Comparison of ENCODE assay signal across 8 mouse cellular contexts in the genomic region with DNA sequence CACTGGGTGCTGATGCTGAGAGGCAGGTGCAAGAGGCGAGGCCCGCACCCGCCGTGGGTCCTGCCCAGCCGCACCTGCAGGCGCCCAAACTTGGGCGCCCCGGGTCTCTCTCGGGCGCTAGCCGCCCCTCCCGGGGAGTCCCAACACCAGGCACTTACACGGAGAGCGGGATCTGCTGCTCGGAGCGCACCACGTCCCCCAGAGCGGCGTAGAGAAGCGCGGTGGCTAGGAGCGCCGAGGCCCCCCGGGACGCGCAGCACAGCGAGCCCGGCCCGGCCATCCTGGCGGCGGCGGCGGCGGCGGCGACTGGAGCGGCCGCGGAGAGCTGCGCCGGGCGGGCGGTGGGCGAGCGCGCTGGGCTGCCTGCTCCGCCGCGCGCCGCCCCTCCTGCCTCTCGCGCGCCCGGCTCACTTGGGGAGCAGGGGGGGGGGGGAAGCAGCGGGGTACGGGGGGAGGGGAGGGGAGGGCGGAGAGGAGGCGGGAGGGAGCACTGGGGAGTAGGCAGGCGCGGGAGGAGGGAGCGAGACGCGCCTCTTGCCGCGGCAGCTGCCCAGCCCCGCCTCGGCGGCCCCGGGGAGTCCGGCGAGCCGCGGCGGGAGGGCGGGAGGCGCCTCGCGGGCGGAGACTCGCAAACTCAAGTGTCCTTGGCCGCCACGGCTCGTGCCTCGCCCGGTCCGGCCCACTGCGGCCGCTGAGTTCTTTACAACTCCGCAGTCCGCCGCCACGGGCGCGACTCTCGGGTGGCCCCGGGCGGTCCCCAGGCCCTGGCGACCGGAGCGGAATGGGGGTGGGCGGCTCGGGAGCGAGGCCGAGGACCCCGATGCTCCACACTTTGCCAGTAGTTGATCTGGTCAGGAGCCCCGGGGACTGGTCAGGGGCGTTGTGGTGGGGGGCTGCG. TPM values are rescaled to one million over a fixed set of nuclear protein-coding genes. Genes with fewer than 3 reads are reported as not detected.
DNase-seq lines count a peak whose midpoint lies in the region; ATAC-seq and TF ChIP-seq lines count a peak whose summit lies in the region.

Cacna2d3 (minus strand) TSS at position 377 of the 898 bp plus-strand sequence.

- H3K9ac ChIP-seq in intestine, embryonic 14.5 days (ENCODE audit: low read length) = peak within 1 kb of the TSS; percentile 16

- no peak for TF ChIP-seq POLR2A in cortical plate, adult 2 months (IDR thresholded peaks at IDR 0.05; ENCODE audit: extremely low read depth, insufficient read depth, low read length)

- DNase-seq in adrenal gland, adult 18-20 months (ENCODE audit: low spot score in 2 of 2) = peak; percentile 71
- peak; percentile 48 for DNase-seq in gastrocnemius, postnatal 14 days
- peak; percentile 70 for DNase-seq in intestine, embryonic 14.5 days (ENCODE audit: low spot score)
- peak; percentile 47 to 61 for DNase-seq in left cerebral cortex, adult 8-10 months (ENCODE audit: low spot score in 2 of 2)
- peak; percentile 34 for DNase-seq in lung, postnatal 36 days
- DNase-seq in right cerebral cortex, postnatal 36 days (ENCODE audit: low spot score in 2 of 2) = peak; percentile 45 to 56

- no peaks in the 10 kb centered on the region for H3K36me3 ChIP-seq in intestine, embryonic 14.5 days (ENCODE audit: control insufficient read depth, insufficient read depth, low read length)

- ATAC-seq in intestine, embryonic 14.5 days (replicated peaks; ENCODE audit: low FRiP score, low TSS enrichment, low read depth) = peak; percentile 78
- no peak for ATAC-seq in monocyte, adult 5-6 weeks (replicated peaks; ENCODE audit: insufficient number of reproducible peaks, low FRiP score, low TSS enrichment, poor library complexity, severe bottlenecking)

- H3K4me3 ChIP-seq in cortical plate, adult 2 months (ENCODE audit: insufficient read depth, low read length) = peak within 1 kb of the TSS; percentile 88
- peak within 1 kb of the TSS; percentile 56 for H3K4me3 ChIP-seq in intestine, embryonic 14.5 days (ENCODE audit: low read depth, low read length)

- H3K4me2 ChIP-seq in intestine, embryonic 14.5 days (ENCODE audit: low read length) = peak within 1 kb of the TSS; percentile 75

- peaks cover 94% of the 10 kb centered on the region for H3K27me3 ChIP-seq in intestine, embryonic 14.5 days (replicated peaks; ENCODE audit: control insufficient read depth, insufficient read depth, low read length)

- H3K9me3 ChIP-seq in intestine, embryonic 14.5 days (ENCODE audit: control insufficient read depth, low read length) = no peaks in the 10 kb centered on the region

- intact Hi-C loops in gastrocnemius, postnatal 14 days (cut with DNase I; ENCODE audit: low total_unique reads) = no loop called here

- peak within 1 kb of the TSS; percentile 93 for H3K27ac ChIP-seq in cortical plate, adult 2 months (ENCODE audit: insufficient read depth, low read length)
- H3K27ac ChIP-seq in intestine, embryonic 14.5 days (ENCODE audit: low read depth) = no peak within 1 kb of the TSS

- under 1% methylated on average over 100 of the region's 109 CpGs for WGBS in intestine, embryonic 14.5 days

- TF ChIP-seq CTCF in cortical plate, adult 2 months (IDR thresholded peaks at IDR 0.05; ENCODE audit: extremely low read depth, insufficient read depth, low read length) = no peak

- peaks cover 2% of the 10 kb centered on the region; the same call in 1 of the 2 replicates for H3K4me1 ChIP-seq in cortical plate, adult 2 months (ENCODE audit: control insufficient read depth, insufficient read depth, low read length)
- no peaks in the 10 kb centered on the region; the same call in 1 of the 2 replicates for H3K4me1 ChIP-seq in intestine, embryonic 14.5 days (replicated peaks; ENCODE audit: control insufficient read depth, insufficient read depth, low read length)

RNA-seq across cellular contexts. Expression of gene Cacna2d3, which starts in this region (rescaled TPM):
- 1 to 10 TPM; 3.1 to 3.7 TPM for total RNA-seq in adrenal gland, adult 18-20 months (2021)
- 69.6 and 75.4 TPM in 2 replicates for polyA plus RNA-seq in cortical plate, adult 2 months (2012; rRNA removed)
- 1 to 10 TPM in 1 of 2 experiments, under 1 TPM in 1; 0.62 to 1.7 TPM for total RNA-seq in gastrocnemius, postnatal 14 days (2021)
- 2.2 and 2.3 TPM in 2 replicates for polyA plus RNA-seq in intestine, embryonic 14.5 days (2014; fragmentation: Nextera tagmentation; extraction: Ambion mirVana)
- total RNA-seq in left cerebral cortex, adult 8-10 months (2022) = 100 to 1,000 TPM; 108 to 116 (median 112) TPM
- 0.48 TPM in 1 of 3 replicates, not detected in the others for total RNA-seq in monocyte, adult 5-6 weeks (2017)

Comparison
In these comparisons a context has a peak if more than half of its experiments do, and no peak if none do; other contexts are left out.
1. RNA of gene Cacna2d3 (total RNA-seq): 108 to 116 TPM in left cerebral cortex, adult 8-10 months; 3.1 to 3.7 TPM in adrenal gland, adult 18-20 months, 0.62 to 1.7 TPM in gastrocnemius, postnatal 14 days and 0.48 TPM in monocyte, adult 5-6 weeks; every median in the first group is over 10 times any median in the second.
2. RNA of gene Cacna2d3 (polyA plus RNA-seq): 69.6 to 75.4 TPM in cortical plate, adult 2 months; 2.2 to 2.3 TPM in intestine, embryonic 14.5 days; every median in the first group is over 10 times any median in the second.
3. Peak in every context shown above with its lines, with median percentiles within 50 percentile points of each other: DNase-seq.